Mouse (Mus musculus) subcutaneous adipose tissue, adult 2 months (tissue): Measurements from ENCODE around the gene Olfr1155. TPM values are rescaled to one million over a fixed set of nuclear protein-coding genes. Genes with fewer than 3 reads are reported as not detected.

Experiments used
- polyA plus RNA-seq: library from polyadenylated mRNA; depleted of rRNA; stranded (reverse); fragments of >200 nt; gene quantifications from 2 replicates; pipeline ENCODE4 v1.2.3, GENCODE M21; 2012; ENCODE audit warnings: low replicate concordance; rRNA removed

The Olfr1155 gene
- not detected in 2 replicates for polyA plus RNA-seq

DNA sequence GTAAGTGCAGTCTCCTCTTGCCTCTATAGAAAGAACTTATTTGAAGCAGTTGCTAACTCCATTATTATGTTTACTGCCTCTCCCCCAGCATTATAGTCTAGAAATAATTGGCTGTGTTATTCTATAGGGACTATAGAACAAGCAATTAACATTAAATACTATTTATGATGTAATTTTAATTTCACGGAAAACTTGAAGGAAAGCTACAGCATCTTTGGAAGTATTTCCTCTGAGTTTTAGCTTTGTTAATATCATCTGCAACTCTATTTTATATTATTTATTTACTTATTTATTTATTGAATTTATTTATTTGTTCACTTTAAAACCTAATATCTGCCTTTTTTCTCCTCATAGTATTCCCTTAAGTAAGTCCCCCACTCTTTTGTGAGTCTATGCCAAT lies at the start of gene Olfr1155:
Gene Olfr1155 (minus strand): TSS at position 101 of the 400 bp plus-strand sequence.

DNA sequence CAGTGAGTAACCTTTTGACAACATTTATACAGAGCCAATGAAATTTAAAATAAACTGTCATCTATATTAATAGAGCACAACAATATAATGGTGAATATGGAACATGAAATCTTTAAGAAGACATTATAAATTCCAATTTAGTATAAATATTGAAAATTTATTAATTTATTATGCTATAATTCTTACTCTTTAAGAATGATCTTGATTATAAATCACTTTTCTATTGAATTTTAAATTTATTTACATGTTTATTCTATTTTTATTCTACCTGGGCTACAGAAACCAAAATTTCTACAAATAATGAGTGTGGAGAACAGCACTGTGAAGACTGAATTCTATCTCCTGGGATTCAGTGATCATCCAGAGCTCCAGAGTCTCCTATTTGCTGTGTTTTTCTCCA lies 44.9 kb upstream of the Olfr1155 start, which contains the start of gene Olfr1158:
Gene Olfr1158 (plus strand): TSS at position 301 of the 400 bp plus-strand sequence.

GRCm38 (mm10) chr2:87974563-87974962 lies 29.6 kb upstream of the Olfr1155 start, which contains the start of gene Olfr74:
Gene Olfr74 (minus strand): TSS chr2:87974663.

DNA sequence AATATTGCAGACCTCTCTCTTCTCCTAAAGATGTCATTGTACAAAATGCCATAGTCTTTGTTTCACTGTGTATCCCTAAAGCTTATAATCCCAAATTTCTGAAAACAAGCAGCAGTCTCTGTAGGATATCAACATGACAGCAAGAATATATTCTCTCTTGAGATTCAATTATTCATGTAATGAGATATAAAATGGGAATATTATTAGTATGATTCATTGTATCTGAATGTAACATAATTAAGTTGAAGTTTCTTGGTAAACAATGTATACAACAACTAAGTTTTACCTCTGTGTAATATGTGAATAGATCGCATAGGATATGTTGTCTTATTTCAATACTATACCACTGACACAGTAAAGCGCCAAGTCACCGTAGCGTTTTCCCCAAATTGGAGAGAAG lies 23.3 kb upstream of the Olfr1155 start, which contains the start of gene Olfr1157:
Gene Olfr1157 (minus strand): TSS at position 101 of the 400 bp plus-strand sequence.

DNA sequence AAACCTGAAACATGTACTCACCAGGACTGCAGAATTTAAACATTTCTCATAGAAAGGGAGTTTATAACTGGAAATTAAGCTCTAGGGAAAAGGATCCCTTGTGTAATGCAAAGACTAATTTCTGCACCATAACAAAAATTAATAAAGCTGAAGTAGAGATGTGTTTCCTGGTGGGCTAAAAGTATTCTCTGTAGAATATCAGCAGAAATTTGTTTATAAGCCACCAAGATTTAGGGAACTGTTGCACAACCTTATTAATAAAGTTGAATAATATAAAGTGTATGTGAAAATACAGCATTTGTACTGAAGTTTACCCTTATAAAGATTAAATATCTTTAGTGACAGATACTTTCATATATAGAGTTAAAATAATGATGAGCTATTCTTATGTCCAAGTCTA lies 8.1 kb upstream of the Olfr1155 start, which contains the start of gene Olfr1156:
Gene Olfr1156 (minus strand): TSS at position 101 of the 400 bp plus-strand sequence.

DNA sequence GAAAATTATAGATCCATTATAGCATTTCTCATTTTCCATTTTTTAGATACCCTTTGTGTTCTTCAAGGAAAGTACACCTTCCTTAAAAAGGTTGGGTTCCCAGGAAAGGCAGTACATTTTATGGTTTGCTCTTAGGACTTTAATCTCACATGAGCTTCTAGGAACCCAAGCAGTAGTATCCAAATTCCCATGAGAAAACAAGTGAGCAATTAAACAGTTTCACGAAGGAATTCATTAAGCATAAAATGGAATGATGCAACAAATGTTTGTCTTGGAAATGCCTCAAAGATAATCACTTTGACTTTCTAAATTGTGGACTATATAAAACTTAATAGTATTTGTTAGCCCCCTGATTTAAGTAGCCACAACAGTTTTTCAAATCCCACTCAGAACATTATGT lies 39.9 kb downstream of the Olfr1155 start, which contains the start of gene Olfr1154:
Gene Olfr1154 (minus strand): TSS at position 101 of the 400 bp plus-strand sequence.

GRCm38 (mm10) chr2:87894662-87895061 lies 50.3 kb downstream of the Olfr1155 start, which contains the start of gene Olfr1153:
Gene Olfr1153 (plus strand): TSS chr2:87894962.

Other genes with a start within 250 kb of the Olfr1155 start
- not detected in 2 replicates for gene Olfr1137, start 232.0 kb downstream of the Olfr1155 start, polyA plus RNA-seq
- not detected in 2 replicates for gene Olfr1138, start 205.2 kb downstream of the Olfr1155 start, polyA plus RNA-seq
- not detected in 2 replicates for gene Olfr1140, start 201.4 kb downstream of the Olfr1155 start, polyA plus RNA-seq
- gene Olfr1141, start 191.1 kb downstream of the Olfr1155 start, polyA plus RNA-seq: not detected in 2 replicates
- not detected in 2 replicates for gene Olfr152, start 165.7 kb downstream of the Olfr1155 start, polyA plus RNA-seq
- gene Olfr1143, start 144.5 kb downstream of the Olfr1155 start, polyA plus RNA-seq: not detected in 2 replicates
- gene Olfr1145, start 135.3 kb downstream of the Olfr1155 start, polyA plus RNA-seq: not detected in 2 replicates
- not detected in 2 replicates for gene Olfr1148, start 114.6 kb downstream of the Olfr1155 start, polyA plus RNA-seq
- gene Olfr1150-ps1, start 101.1 kb downstream of the Olfr1155 start, polyA plus RNA-seq: not detected in 2 replicates
- gene Olfr1151, start 89.3 kb downstream of the Olfr1155 start, polyA plus RNA-seq: not detected in 2 replicates
- not detected in 2 replicates for gene Olfr1152, start 78.6 kb downstream of the Olfr1155 start, polyA plus RNA-seq
- gene Olfr1153, start 50.2 kb downstream of the Olfr1155 start, polyA plus RNA-seq: not detected in 2 replicates
- gene Olfr1154, start 40.0 kb downstream of the Olfr1155 start, polyA plus RNA-seq: not detected in 2 replicates
- not detected in 2 replicates for gene Olfr1156, start 8.0 kb upstream of the Olfr1155 start, polyA plus RNA-seq
- gene Olfr1157, start 23.2 kb upstream of the Olfr1155 start, polyA plus RNA-seq: not detected in 2 replicates
- not detected in 2 replicates for gene Olfr74, start 29.5 kb upstream of the Olfr1155 start, polyA plus RNA-seq
- not detected in 2 replicates for gene Olfr1158, start 45.0 kb upstream of the Olfr1155 start, polyA plus RNA-seq
- gene Olfr1160, start 63.1 kb upstream of the Olfr1155 start, polyA plus RNA-seq: not detected in 2 replicates
- not detected in 2 replicates for gene Olfr1161, start 77.6 kb upstream of the Olfr1155 start, polyA plus RNA-seq
- gene Olfr73, start 92.6 kb upstream of the Olfr1155 start, polyA plus RNA-seq: not detected in 2 replicates
- not detected in 2 replicates for gene Olfr1162, start 106.0 kb upstream of the Olfr1155 start, polyA plus RNA-seq
- gene Olfr1163, start 126.7 kb upstream of the Olfr1155 start, polyA plus RNA-seq: not detected in 2 replicates
- not detected in 2 replicates for gene Olfr1164, start 148.8 kb upstream of the Olfr1155 start, polyA plus RNA-seq
- not detected in 2 replicates for gene Olfr1166, start 183.1 kb upstream of the Olfr1155 start, polyA plus RNA-seq
- not detected in 2 replicates for gene Olfr1167, start 210.1 kb upstream of the Olfr1155 start, polyA plus RNA-seq
- not detected in 2 replicates for gene Olfr1168, start 236.7 kb upstream of the Olfr1155 start, polyA plus RNA-seq